Mouse (Mus musculus): ENCODE data around the gene Adcy1. TPM values are rescaled to one million over a fixed set of nuclear protein-coding genes. Genes with fewer than 3 reads are reported as not detected.

Gene Adcy1
- total and polyA plus RNA-seq, 3 experiments = 0.03 to 0.38 TPM; not detected in 1

GRCm38 (mm10) chr11:7149471-7149870, 86.2 kb downstream of the Adcy1 start:
- dilution Hi-C loops (cut with MboI; ENCODE audit: extremely low pct_ligation_motif_present, extremely low pct_unique_long_range_greater_than_20kb, low sequenced_read_pairs) = no loop called here
- no peaks in the 10 kb centered on the region for H3K36me3 ChIP-seq (replicated peaks in 1 of 2; ENCODE audit: control insufficient read depth in 1 of 2, insufficient read depth in 1 of 2, low read length in 1 of 2)
- H3K27me3 ChIP-seq (replicated peaks) = peaks cover 83% of the 10 kb centered on the region
- H3K9ac ChIP-seq (ENCODE audit: insufficient read depth, low read depth) = no peak overlapping the region
- no peak overlapping the region for H3K4me3 ChIP-seq (replicated peaks in 1 of 3; ENCODE audit: low read depth in 2 of 3, low read length in 2 of 3, poor library complexity in 1 of 3)
- no peaks in the 10 kb centered on the region for H3K79me2 ChIP-seq (replicated peaks; ENCODE audit: control insufficient read depth, extremely low read depth, insufficient read depth, poor library complexity, severe bottlenecking)
- no peak for DNase-seq (ENCODE audit: extremely low read depth)
- H3K27ac ChIP-seq (ENCODE audit: insufficient read depth, low read depth) = no peak overlapping the region
- TF ChIP-seq ETS1 (conservative IDR thresholded peaks at IDR 0.05; ENCODE audit: low read depth, low read length) (no peak), CHD1 (IDR thresholded peaks at IDR 0.05; ENCODE audit: low read depth, low read length) (no peak), ZMIZ1 (IDR thresholded peaks at IDR 0.05; ENCODE audit: low read depth, low read length) (no peak), JUND (conservative IDR thresholded peaks at IDR 0.05; ENCODE audit: low read depth, low read length) (no peak), NRF1 (IDR thresholded peaks at IDR 0.05; ENCODE audit: low read depth, low read length) (no peak)
- no peaks in the 10 kb centered on the region for H3K4me1 ChIP-seq (ENCODE audit: control insufficient read depth in 1 of 2, insufficient read depth in 2 of 2)
- H3K9me3 ChIP-seq (replicated peaks; ENCODE audit: low read length) = peaks cover 2% of the 10 kb centered on the region
- H3K4me2 ChIP-seq (ENCODE audit: insufficient read depth, low read depth, poor library complexity, severe bottlenecking) = no peak overlapping the region
- in situ Hi-C loops (cut with MboI; ENCODE audit: low pct_ligation_motif_present, low pct_unique_long_range_greater_than_20kb, low sequenced_read_pairs) = no loop called here

- in situ Hi-C loops (cut with MboI; ENCODE audit: low pct_ligation_motif_present, low pct_unique_long_range_greater_than_20kb, low sequenced_read_pairs) = loop anchor here (25.0 kb wide), 1 partner anchor 488 kb away; the partner anchor contains the start of gene Ramp3
- TF ChIP-seq PAX5 (IDR thresholded peaks at IDR 0.05; ENCODE audit: low read length) (no peak), HCFC1 (IDR thresholded peaks at IDR 0.05; ENCODE audit: low read depth, low read length) (no peak)
- Histone ChIP-seq H3K4me1 (ENCODE audit: control insufficient read depth in 1 of 2, insufficient read depth in 2 of 2) (no peaks in the 10 kb centered on the region), H3K9me3 (replicated peaks; ENCODE audit: low read length) (peaks cover 2% of the 10 kb centered on the region), H3K27ac (ENCODE audit: insufficient read depth, low read depth) (no peak overlapping the region), H3K79me2 (replicated peaks; ENCODE audit: control insufficient read depth, extremely low read depth, insufficient read depth, poor library complexity, severe bottlenecking) (no peaks in the 10 kb centered on the region), H3K36me3 (replicated peaks in 1 of 2; ENCODE audit: control insufficient read depth in 1 of 2, insufficient read depth in 1 of 2, low read length in 1 of 2) (no peaks in the 10 kb centered on the region), H3K9ac (ENCODE audit: insufficient read depth, low read depth) (no peak overlapping the region), H3K4me3 (replicated peaks in 1 of 3; ENCODE audit: low read depth in 2 of 3, low read length in 2 of 3, poor library complexity in 1 of 3) (no peak overlapping the region), H3K4me2 (ENCODE audit: insufficient read depth, low read depth, poor library complexity, severe bottlenecking) (no peak overlapping the region), H3K27me3 (replicated peaks) (peaks cover 84% of the 10 kb centered on the region)
- no peak for DNase-seq (ENCODE audit: extremely low read depth)
- dilution Hi-C loops (cut with MboI; ENCODE audit: extremely low pct_ligation_motif_present, extremely low pct_unique_long_range_greater_than_20kb, low sequenced_read_pairs) = no loop called here
These were observed 87.2 kb downstream of the Adcy1 start for GRCm38 (mm10) chr11:7150511-7150910.

GRCm38 (mm10) chr11:7152371-7152770, 89.1 kb downstream of the Adcy1 start:
- Histone ChIP-seq H3K27ac (ENCODE audit: insufficient read depth, low read depth) (no peak overlapping the region), H3K27me3 (replicated peaks) (peaks cover 82% of the 10 kb centered on the region), H3K4me1 (ENCODE audit: control insufficient read depth in 1 of 2, insufficient read depth in 2 of 2) (no peaks in the 10 kb centered on the region), H3K4me3 (replicated peaks in 1 of 3; ENCODE audit: low read depth in 2 of 3, low read length in 2 of 3, poor library complexity in 1 of 3) (no peak overlapping the region), H3K9ac (ENCODE audit: insufficient read depth, low read depth) (no peak overlapping the region), H3K9me3 (replicated peaks; ENCODE audit: low read length) (peaks cover 2% of the 10 kb centered on the region), H3K36me3 (replicated peaks in 1 of 2; ENCODE audit: control insufficient read depth in 1 of 2, insufficient read depth in 1 of 2, low read length in 1 of 2) (no peaks in the 10 kb centered on the region), H3K79me2 (replicated peaks; ENCODE audit: control insufficient read depth, extremely low read depth, insufficient read depth, poor library complexity, severe bottlenecking) (no peaks in the 10 kb centered on the region), H3K4me2 (ENCODE audit: insufficient read depth, low read depth, poor library complexity, severe bottlenecking) (no peak overlapping the region)
- in situ Hi-C loops (cut with MboI; ENCODE audit: low pct_ligation_motif_present, low pct_unique_long_range_greater_than_20kb, low sequenced_read_pairs) = loop anchor here (25.0 kb wide), 1 partner anchor 490 kb away; the partner anchor contains the start of gene Ramp3
- dilution Hi-C loops (cut with MboI; ENCODE audit: extremely low pct_ligation_motif_present, extremely low pct_unique_long_range_greater_than_20kb, low sequenced_read_pairs) = no loop called here
- TF ChIP-seq HCFC1 (IDR thresholded peaks at IDR 0.05; ENCODE audit: low read depth, low read length) (no peak), EP300 (IDR thresholded peaks at IDR 0.05; ENCODE audit: low read length) (no peak)
- DNase-seq (ENCODE audit: extremely low read depth) = no peak
